Mouse (Mus musculus): ENCODE results near the gene Scg2. TPM values are rescaled to one million over a fixed set of nuclear protein-coding genes. Genes with fewer than 3 reads are reported as not detected.

The Scg2 gene
- polyA plus RNA-seq, 1 experiment from 2014 or later: 9.5 TPM

- Histone ChIP-seq H3K4me1 (replicated peaks) (no peaks in the 10 kb centered on the region), H3K27ac (no peak overlapping the region), H3K4me3 (replicated peaks) (no peak overlapping the region), H3K9me3 (no peaks in the 10 kb centered on the region), H3K9ac (no peak overlapping the region), H3K36me3 (no peaks in the 10 kb centered on the region), H3K4me2 (replicated peaks) (no peak overlapping the region), H3K27me3 (replicated peaks) (no peaks in the 10 kb centered on the region)
- 56% methylated on average over 5 of the region's 5 CpGs for WGBS
- no peak for ATAC-seq
These were observed 10.9 kb downstream of the Scg2 start for GRCm38 (mm10) chr1:79429058-79429457.

GRCm38 (mm10) chr1:79415496-79415895 lies 24.4 kb downstream of the Scg2 start:
- Histone ChIP-seq H3K9me3 (no peaks in the 10 kb centered on the region), H3K27me3 (replicated peaks) (no peaks in the 10 kb centered on the region), H3K9ac (no peak overlapping the region), H3K4me3 (replicated peaks) (no peak overlapping the region), H3K27ac (no peak overlapping the region), H3K4me1 (replicated peaks) (no peaks in the 10 kb centered on the region), H3K36me3 (no peaks in the 10 kb centered on the region), H3K4me2 (replicated peaks) (no peak overlapping the region)
- ATAC-seq: no peak

GRCm38 (mm10) chr1:79406337-79406942 lies 33.5 kb downstream of the Scg2 start:
- no peak for ATAC-seq
- H3K9ac ChIP-seq: no peak overlapping the region
- no peaks in the 10 kb centered on the region for H3K9me3 ChIP-seq
- 70% methylated on average over 7 of the region's 7 CpGs for WGBS
- H3K36me3 ChIP-seq: no peaks in the 10 kb centered on the region
- H3K27ac ChIP-seq: no peak overlapping the region
- H3K4me2 ChIP-seq (replicated peaks): no peak overlapping the region
- H3K4me3 ChIP-seq (replicated peaks): no peak overlapping the region
- no peaks in the 10 kb centered on the region for H3K27me3 ChIP-seq (replicated peaks)
- H3K4me1 ChIP-seq (replicated peaks): no peaks in the 10 kb centered on the region

GRCm38 (mm10) chr1:79401090-79402012 lies 38.6 kb downstream of the Scg2 start:
- H3K9me3 ChIP-seq: no peaks in the 10 kb centered on the region
- H3K27ac ChIP-seq: no peak overlapping the region
- no peak overlapping the region for H3K4me3 ChIP-seq (replicated peaks)
- H3K4me1 ChIP-seq (replicated peaks): no peaks in the 10 kb centered on the region
- H3K36me3 ChIP-seq: no peaks in the 10 kb centered on the region
- ATAC-seq: no peak
- H3K9ac ChIP-seq: no peak overlapping the region
- H3K4me2 ChIP-seq (replicated peaks): no peak overlapping the region
- H3K27me3 ChIP-seq (replicated peaks): no peaks in the 10 kb centered on the region
- WGBS: 63% methylated on average over 10 of the region's 10 CpGs

- no peaks in the 10 kb centered on the region for H3K27me3 ChIP-seq (replicated peaks)
- H3K4me3 ChIP-seq (replicated peaks): no peak overlapping the region
- WGBS: 61% methylated on average over 5 of the region's 5 CpGs
- no peaks in the 10 kb centered on the region for H3K4me1 ChIP-seq (replicated peaks)
- no peak overlapping the region for H3K4me2 ChIP-seq (replicated peaks)
- H3K36me3 ChIP-seq: no peaks in the 10 kb centered on the region
- H3K27ac ChIP-seq: no peak overlapping the region
- no peak for ATAC-seq
- H3K9ac ChIP-seq: no peak overlapping the region
- no peaks in the 10 kb centered on the region for H3K9me3 ChIP-seq
These were observed 39.6 kb downstream of the Scg2 start for GRCm38 (mm10) chr1:79400284-79400683.

Other genes starting within 250 kb of the Scg2 start
- 0.30 and 0.39 TPM in 2 replicates for gene Ap1s3, start 231.9 kb upstream of the Scg2 start, polyA plus RNA-seq (2015; fragmentation: Nextera tagmentation; extraction: Ambion mirVana)